Mouse (Mus musculus) CH12.LX (cell line): ENCODE results near the gene Ccdc114. TPM values are rescaled to one million over a fixed set of nuclear protein-coding genes. Genes with fewer than 3 reads are reported as not detected.

ENCODE experiments used
- DNase-seq: peaks from one replicate; pipeline ENCODE4 v3.0.0-alpha.2; 2013; ENCODE audit errors: extremely low read depth
- H3K27ac ChIP-seq: 2 replicates; pipeline ENCODE4 v1.5.1; 2012; ENCODE audit warnings: low read depth, mild to moderate bottlenecking, control low read depth, moderate library complexity; ENCODE audit not compliant: insufficient read depth
- H3K27me3 ChIP-seq: replicated peaks from 2 replicates; pipeline ENCODE3; 2012; ENCODE audit warnings: inconsistent platforms
- H3K36me3 ChIP-seq, 2 experiments: replicated peaks in 1 of 2; 2 replicates each; pipeline versions ENCODE3 to v1.6.1; 2012; ENCODE audit warnings: inconsistent platforms in 1 of 2, low read length in 1 of 2, mild to moderate bottlenecking in 1 of 2, mixed read lengths in 1 of 2, moderate library complexity in 1 of 2; ENCODE audit not compliant: control insufficient read depth in 1 of 2, insufficient read depth in 1 of 2
- H3K4me1 ChIP-seq, 2 experiments: 2 replicates each; pipeline ENCODE4 v1.6.1; 2012; ENCODE audit warnings: inconsistent platforms in 1 of 2, moderate library complexity in 1 of 2; ENCODE audit not compliant: insufficient read depth in 2 of 2, control insufficient read depth in 1 of 2
- H3K4me2 ChIP-seq: 2 replicates; pipeline ENCODE4 v1.6.1; 2012; ENCODE audit warnings: low read depth, mild to moderate bottlenecking, control low read depth; ENCODE audit not compliant: poor library complexity, insufficient read depth, severe bottlenecking
- H3K4me3 ChIP-seq, 3 experiments: fragments of 150-350 bp in 1 of 3; sonication (generic) in 1 of 3; replicated peaks in 1 of 3; 2 replicates each; pipeline versions ENCODE3 to v1.5.1; 2011 to 2012; ENCODE audit warnings: low read depth in 2 of 3, low read length in 2 of 3, mild to moderate bottlenecking in 2 of 3, moderate library complexity in 2 of 3, control low read depth in 1 of 3, improper control_type of control experiment in 1 of 3, inconsistent platforms in 1 of 3, mixed read lengths in 1 of 3; ENCODE audit not compliant: poor library complexity in 1 of 3
- H3K79me2 ChIP-seq: replicated peaks from 2 replicates; pipeline ENCODE4 v1.6.1; 2012; ENCODE audit warnings: mild to moderate bottlenecking, moderate library complexity; ENCODE audit not compliant: control insufficient read depth, poor library complexity, insufficient read depth, severe bottlenecking; ENCODE audit errors: extremely low read depth
- H3K9ac ChIP-seq: 2 replicates; pipeline ENCODE4 v1.6.1; 2012; ENCODE audit warnings: low read depth, mild to moderate bottlenecking, control low read depth, moderate library complexity; ENCODE audit not compliant: insufficient read depth
- H3K9me3 ChIP-seq: replicated peaks from 2 replicates; pipeline ENCODE3; 2012; ENCODE audit warnings: low read length, inconsistent platforms, mixed read lengths
- BHLHE40 ChIP-seq: IDR thresholded peaks from 2 replicates; pipeline ENCODE4 v1.6.1; 2011; ENCODE audit warnings: mild to moderate bottlenecking, low read depth, low read length, improper control_type of control experiment
- CTCF ChIP-seq, 2 experiments: IDR thresholded peaks in 1 of 2; conservative IDR thresholded peaks in 1 of 2; 2 replicates each; pipeline ENCODE4 v1.5.1; 2011 to 2012; ENCODE audit warnings: low read depth in 2 of 2, low read length in 2 of 2, improper control_type of control experiment in 1 of 2, inconsistent platforms in 1 of 2, mild to moderate bottlenecking in 1 of 2, moderate library complexity in 1 of 2
- ELF1 ChIP-seq: IDR thresholded peaks from 2 replicates; pipeline ENCODE4 v1.6.1; 2014; ENCODE audit warnings: low read depth, mild to moderate bottlenecking, inconsistent platforms, low read length, improper control_type of control experiment
- EP300 ChIP-seq: IDR thresholded peaks from 2 replicates; pipeline ENCODE4 v1.6.1; 2011; ENCODE audit warnings: low read length, improper control_type of control experiment
- JUND ChIP-seq: conservative IDR thresholded peaks from 2 replicates; pipeline ENCODE4 v1.6.1; 2011; ENCODE audit warnings: low read depth, low read length, improper control_type of control experiment
- MAX ChIP-seq: IDR thresholded peaks from 2 replicates; pipeline ENCODE4 v1.6.1; 2011; ENCODE audit warnings: low read length, improper control_type of control experiment
- MXI1 ChIP-seq: IDR thresholded peaks from 2 replicates; pipeline ENCODE4 v1.6.1; 2011; ENCODE audit warnings: mild to moderate bottlenecking, low read depth, low read length, improper control_type of control experiment
- NRF1 ChIP-seq: IDR thresholded peaks from 2 replicates; pipeline ENCODE4 v1.6.1; 2014; ENCODE audit warnings: low read depth, mild to moderate bottlenecking, inconsistent platforms, low read length, improper control_type of control experiment, moderate library complexity
- RAD21 ChIP-seq: IDR thresholded peaks from 2 replicates; pipeline ENCODE4 v1.6.1; 2011; ENCODE audit warnings: low read depth, mild to moderate bottlenecking, low read length, improper control_type of control experiment, moderate library complexity
- SMC3 ChIP-seq: IDR thresholded peaks from 2 replicates; pipeline ENCODE4 v1.6.1; 2011; ENCODE audit warnings: low read depth, low read length, improper control_type of control experiment
- TCF12 ChIP-seq: IDR thresholded peaks from 2 replicates; pipeline ENCODE4 v1.6.1; 2014; ENCODE audit warnings: low read depth, mild to moderate bottlenecking, inconsistent platforms, low read length, improper control_type of control experiment
- USF1 ChIP-seq: IDR thresholded peaks from 2 replicates; pipeline ENCODE4 v1.6.1; 2014; ENCODE audit warnings: low read depth, mild to moderate bottlenecking, inconsistent platforms, low read length, improper control_type of control experiment
- USF2 ChIP-seq: conservative IDR thresholded peaks from 2 replicates; pipeline ENCODE4 v1.6.1; 2011; ENCODE audit warnings: low read depth, low read length, improper control_type of control experiment
- ZC3H11A ChIP-seq: IDR thresholded peaks from 2 replicates; pipeline ENCODE4 v1.6.1; 2012; ENCODE audit warnings: low read depth, mild to moderate bottlenecking, inconsistent platforms, low read length, improper control_type of control experiment
- dilution Hi-C: fragments of 300-500 bp; cut with MboI; formaldehyde crosslinking; loops from 2 replicates; pipeline ENCODE4 v1.14.3; 2020; ENCODE audit warnings: low sequenced_read_pairs; ENCODE audit not compliant: extremely low pct_unique_long_range_greater_than_20kb, extremely low pct_ligation_motif_present
- in situ Hi-C: fragments of 300-500 bp; cut with MboI; formaldehyde crosslinking; loops from 3 replicates; pipeline ENCODE4 v1.14.3; 2019; ENCODE audit warnings: low sequenced_read_pairs, low pct_ligation_motif_present, low pct_unique_long_range_greater_than_20kb, mixed read lengths
- polyA plus RNA-seq: library from polyadenylated mRNA; unstranded; fragments of >175 nt; gene quantifications from 2 replicates; pipeline ENCODE4 v1.2.1, GENCODE M21; 2012; ENCODE audit warnings: low read depth; ENCODE audit not compliant: insufficient read length
- total RNA-seq, 2 experiments: library from RNA; depleted of rRNA; stranded (reverse); fragments of 300-350 nt in 1 of 2; fragments of >200 nt in 1 of 2; gene quantifications; 2 replicates each; pipeline ENCODE4 v1.2.3; 2012 to 2014

Ccdc114 gene
- total and polyA plus RNA-seq, 3 experiments, result 0.11 TPM; not detected in 2

- H3K4me2 ChIP-seq, result no peak overlapping the region
- no peak overlapping the region for H3K27ac ChIP-seq
- DNase-seq, result no peak
- no peak overlapping the region for H3K4me3 ChIP-seq
- H3K9me3 ChIP-seq, result no peaks in the 10 kb centered on the region
- H3K9ac ChIP-seq, result no peak overlapping the region
- no peaks in the 10 kb centered on the region for H3K4me1 ChIP-seq
- dilution Hi-C loops (no loop called here), in situ Hi-C loops (no loop called here)
- H3K27me3 ChIP-seq, result no peaks in the 10 kb centered on the region
- no peak for TF ChIP-seq ZC3H11A
- no peak for TF ChIP-seq MXI1
- no peak for TF ChIP-seq RAD21
- H3K79me2 ChIP-seq, result no peaks in the 10 kb centered on the region
- H3K36me3 ChIP-seq, result no peaks in the 10 kb centered on the region
These were observed 25.2 kb downstream of the Ccdc114 start for GRCm38 (mm10) chr7:45949061-45949460.

DNA sequence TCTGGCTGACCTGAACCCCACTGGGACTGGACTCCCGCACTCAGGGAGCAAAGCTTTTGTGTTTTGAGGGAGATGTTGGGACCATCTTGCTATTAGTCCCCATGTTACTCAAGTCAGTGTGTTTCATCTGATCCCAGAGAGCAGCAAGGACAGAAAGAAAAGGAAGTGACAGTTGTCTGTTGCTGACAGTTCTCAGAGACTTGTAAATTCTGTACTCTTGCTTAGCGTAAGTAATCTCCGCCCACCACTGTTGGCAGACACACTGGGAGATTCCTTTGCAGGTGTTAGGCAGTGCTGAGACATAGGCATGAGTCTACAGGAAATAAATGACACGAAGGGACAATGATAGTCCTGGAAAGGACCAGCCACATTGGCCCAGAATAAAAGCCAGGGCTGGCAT, 32.7 kb downstream of the Ccdc114 start:
- Histone ChIP-seq H3K4me2 (no peak overlapping the region), H3K9me3 (no peaks in the 10 kb centered on the region), H3K9ac (no peak overlapping the region), H3K4me1 (peaks cover 7 to 29% of the 10 kb centered on the region in 2 experiments), H3K27me3 (no peaks in the 10 kb centered on the region), H3K27ac (no peak overlapping the region), H3K79me2 (no peaks in the 10 kb centered on the region), H3K4me3 (no peak overlapping the region), H3K36me3 (no peaks in the 10 kb centered on the region)
- no peak for TF ChIP-seq USF2
- TF ChIP-seq BHLHE40, result no peak
- no peak for TF ChIP-seq USF1
- no peak for TF ChIP-seq NRF1
- no peak for TF ChIP-seq CTCF (conservative IDR thresholded peaks at IDR 0.05 in 1 of 2, IDR thresholded peaks at IDR 0.05 in 1 of 2; ENCODE audit: low read depth in 2 of 2, low read length in 2 of 2)
- no peak for TF ChIP-seq JUND
- no peak for TF ChIP-seq TCF12
- TF ChIP-seq ELF1, result no peak
- no peak for TF ChIP-seq MAX
- no peak for TF ChIP-seq MXI1
- no peak for TF ChIP-seq EP300
- no peak for TF ChIP-seq SMC3
- no peak for DNase-seq
- in situ Hi-C loops (no loop called here), dilution Hi-C loops (no loop called here)
